Mouse (Mus musculus) gastrocnemius, postnatal 36 days (tissue): ENCODE measurements around the gene Tcl1b4. TPM values are rescaled to one million over a fixed set of nuclear protein-coding genes. Genes with fewer than 3 reads are reported as not detected.
"Not testable (repeated sequence)": the region's sequence is repeated elsewhere in the genome, so short reads cannot be mapped to it uniquely, and the experiment has no call there.

Experiments
- DNase-seq, 2 experiments: peaks; one replicate each; pipeline ENCODE4 v3.0.0; 2022
- intact Hi-C: fragments of 180-260 bp; cut with DNase I; formaldehyde crosslinking; loops from one replicate; pipeline ENCODE4 v1.15.1; 2025
- long read RNA-seq, 2 experiments: library from polyadenylated mRNA; stranded (forward); transcript quantifications; one replicate each; pipeline ENCODE4 v2.0.0; 2021
- total RNA-seq, 2 experiments: library from RNA; stranded (reverse); gene quantifications; 2 replicates each; pipeline ENCODE4 v1.2.3; 2021

Tcl1b4 gene
- total RNA-seq = not detected
- long read RNA-seq, experiment 1 = 0 reads
- long read RNA-seq, experiment 2 = 0 reads

GRCm38 (mm10) chr12:105201657-105202056, at the start of gene Tcl1b4:
Gene Tcl1b4, plus strand, starts transcription at chr12:105201957.
- DNase-seq, intact Hi-C loops: not testable (repeated sequence)

- DNase-seq, intact Hi-C loops: not testable (repeated sequence)
These were observed 46.5 kb upstream of the Tcl1b4 start for GRCm38 (mm10) chr12:105155286-105155685.

GRCm38 (mm10) chr12:105158842-105159241, 42.9 kb upstream of the Tcl1b4 start:
- intact Hi-C loops = no loop called here
- DNase-seq = no peak

GRCm38 (mm10) chr12:105159390-105159789, 42.4 kb upstream of the Tcl1b4 start, which contains the start of gene Tcl1b1:
Gene Tcl1b1, plus strand, starts transcription at chr12:105159690.
- intact Hi-C loops = no loop called here
- no peak for DNase-seq

GRCm38 (mm10) chr12:105166734-105167133, 35.0 kb upstream of the Tcl1b4 start:
- intact Hi-C loops = no loop called here
- no peak for DNase-seq

DNA sequence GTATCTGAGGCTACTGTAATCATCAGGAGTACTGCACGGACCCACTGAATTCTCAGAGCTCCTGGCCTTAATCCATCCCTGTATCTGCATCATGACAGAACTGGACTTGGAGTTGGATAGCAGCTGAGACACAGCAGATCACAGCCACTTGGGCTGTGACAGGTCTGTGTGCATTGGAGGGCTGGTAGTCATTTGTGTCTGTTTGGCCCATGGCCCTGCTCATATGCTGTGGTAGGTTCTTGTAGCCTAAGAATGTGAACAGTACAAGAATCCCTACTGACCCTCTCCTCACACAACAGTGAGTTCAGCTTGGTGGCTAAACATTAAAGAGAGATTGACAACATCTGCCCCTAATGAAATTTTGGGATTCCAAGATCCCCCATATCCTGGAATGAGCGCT, 28.4 kb upstream of the Tcl1b4 start:
- no peak for DNase-seq
- intact Hi-C loops = loop anchor here (10.0 kb wide), 1 partner anchor 119 kb away; no protein-coding TSS in a partner anchor

DNA sequence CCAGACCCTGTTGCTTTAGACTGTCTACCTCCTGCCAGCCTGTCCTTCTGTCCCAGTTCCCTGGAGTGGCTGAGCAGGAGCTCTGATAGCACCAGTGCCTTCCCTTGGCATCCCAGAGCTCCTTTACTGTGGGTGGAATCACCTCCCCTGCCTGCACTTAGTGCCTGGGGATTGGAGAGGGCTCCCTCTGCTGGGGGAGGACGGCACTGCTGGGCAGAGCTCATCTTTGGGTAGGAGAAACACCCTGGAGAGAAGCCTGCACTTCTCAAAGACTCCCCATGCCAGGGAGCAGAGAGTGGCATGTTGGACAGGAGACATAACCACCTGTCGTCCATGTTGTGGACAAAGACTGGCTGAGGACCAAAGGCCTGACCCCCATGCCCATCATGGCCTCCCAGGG, 27.4 kb upstream of the Tcl1b4 start:
- DNase-seq = peak; percentile 26 to 40

GRCm38 (mm10) chr12:105176044-105176443, 25.7 kb upstream of the Tcl1b4 start, which contains the start of gene Tcl1b5:
Gene Tcl1b5, plus strand, starts transcription at chr12:105176344.
- intact Hi-C loops = loop anchor here (10.0 kb wide), 1 partner anchor 121 kb away; no protein-coding TSS in a partner anchor
- DNase-seq = not testable (repeated sequence)

More for the DNA sequence above, 27.4 kb upstream of the Tcl1b4 start:
- intact Hi-C loops = loop anchor here (10.0 kb wide), 1 partner anchor 120 kb away; no protein-coding TSS in a partner anchor

- DNase-seq, intact Hi-C loops: not testable (repeated sequence)
These were observed 20.6 kb upstream of the Tcl1b4 start for GRCm38 (mm10) chr12:105181040-105181644.

DNA sequence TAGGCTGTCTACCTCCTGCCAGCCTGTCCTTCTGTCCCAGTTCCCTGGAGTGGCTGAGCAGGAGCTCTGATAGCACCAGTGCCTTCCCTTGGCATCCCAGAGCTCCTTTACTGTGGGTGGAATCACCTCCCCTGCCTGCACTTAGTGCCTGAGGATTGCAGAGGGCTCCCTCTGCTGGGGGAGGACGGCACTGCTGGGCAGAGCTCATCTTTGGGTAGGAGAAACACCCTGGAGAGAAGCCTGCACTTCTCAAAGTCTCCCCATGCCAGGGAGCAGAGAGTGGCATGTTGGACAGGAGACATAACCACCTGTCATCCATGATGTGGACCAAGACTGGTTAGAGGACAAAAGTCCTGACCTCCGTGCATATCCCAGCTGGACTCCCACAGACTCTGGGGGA, 12.8 kb upstream of the Tcl1b4 start:
- intact Hi-C loops, DNase-seq: not testable (repeated sequence)

GRCm38 (mm10) chr12:105190743-105191142, 11.0 kb upstream of the Tcl1b4 start, which contains the start of gene Tcl1b3:
Gene Tcl1b3, plus strand, starts transcription at chr12:105191043.
- DNase-seq, intact Hi-C loops: not testable (repeated sequence)

GRCm38 (mm10) chr12:105199684-105200497, 1.9 kb upstream of the Tcl1b4 start:
- intact Hi-C loops, DNase-seq: not testable (repeated sequence)

GRCm38 (mm10) chr12:105207071-105207470, 5.3 kb downstream of the Tcl1b4 start:
- DNase-seq = no peak
- intact Hi-C loops = no loop called here

- intact Hi-C loops = no loop called here
- DNase-seq = no peak
These were observed 6.7 kb downstream of the Tcl1b4 start for GRCm38 (mm10) chr12:105208441-105208840.

DNA sequence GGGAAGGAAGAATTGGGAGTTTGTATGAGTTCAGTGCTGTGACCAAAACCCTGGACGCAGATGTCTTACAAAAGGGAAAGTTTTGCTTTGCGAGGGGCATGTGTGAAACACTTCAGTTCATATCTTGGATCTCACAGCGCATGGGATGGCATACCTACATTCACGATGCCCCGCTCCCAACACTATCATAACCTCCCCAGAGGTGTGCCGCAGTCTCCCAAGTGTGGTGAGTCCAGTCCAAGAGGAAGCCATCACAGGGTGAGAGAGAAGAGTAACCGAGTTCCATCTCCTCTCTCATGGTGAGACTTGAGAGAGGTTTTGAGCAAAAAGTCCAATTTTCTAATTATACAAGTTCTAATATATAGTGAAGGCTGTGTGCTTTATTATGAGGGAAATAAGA, 7.5 kb downstream of the Tcl1b4 start:
- intact Hi-C loops = no loop called here
- DNase-seq = no peak

DNA sequence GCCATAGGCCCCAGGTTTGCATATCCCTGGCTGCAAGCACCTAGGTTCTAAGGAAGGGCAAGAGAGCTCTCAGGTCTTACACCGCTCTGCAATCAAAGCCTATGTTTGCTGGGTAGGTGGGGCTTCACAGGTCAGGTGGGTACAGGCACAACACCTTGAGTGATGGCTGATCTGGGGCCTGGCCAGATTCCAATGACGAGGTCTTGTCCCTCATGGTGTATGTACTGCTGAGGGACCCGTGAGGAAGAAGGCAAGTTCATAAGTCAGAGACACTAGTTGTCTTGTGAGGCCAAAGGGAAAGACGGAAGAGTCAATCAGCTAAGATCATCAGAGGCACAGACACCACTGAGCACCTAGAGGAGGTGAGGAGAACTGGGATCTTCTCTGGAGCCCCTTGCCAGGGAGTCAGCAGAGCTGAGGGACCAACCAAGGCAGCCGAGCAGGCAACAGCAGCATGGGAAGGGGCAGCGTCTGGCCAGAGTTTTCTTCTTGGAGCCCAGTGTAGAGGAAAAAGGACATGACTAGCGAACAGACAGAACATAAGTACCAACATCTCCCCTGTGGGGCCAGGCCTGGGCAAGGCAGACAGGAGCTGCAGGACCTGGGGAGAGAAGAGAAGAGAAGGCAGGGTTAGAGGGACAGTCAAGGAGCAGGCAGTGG, 15.5 kb downstream of the Tcl1b4 start:
- intact Hi-C loops = no loop called here
- no peak for DNase-seq

GRCm38 (mm10) chr12:105222601-105223319, 21.0 kb downstream of the Tcl1b4 start, which contains the start of gene Tcl1:
Gene Tcl1, minus strand, starts transcription at chr12:105222793.
- intact Hi-C loops = no loop called here
- no peak for DNase-seq

DNA sequence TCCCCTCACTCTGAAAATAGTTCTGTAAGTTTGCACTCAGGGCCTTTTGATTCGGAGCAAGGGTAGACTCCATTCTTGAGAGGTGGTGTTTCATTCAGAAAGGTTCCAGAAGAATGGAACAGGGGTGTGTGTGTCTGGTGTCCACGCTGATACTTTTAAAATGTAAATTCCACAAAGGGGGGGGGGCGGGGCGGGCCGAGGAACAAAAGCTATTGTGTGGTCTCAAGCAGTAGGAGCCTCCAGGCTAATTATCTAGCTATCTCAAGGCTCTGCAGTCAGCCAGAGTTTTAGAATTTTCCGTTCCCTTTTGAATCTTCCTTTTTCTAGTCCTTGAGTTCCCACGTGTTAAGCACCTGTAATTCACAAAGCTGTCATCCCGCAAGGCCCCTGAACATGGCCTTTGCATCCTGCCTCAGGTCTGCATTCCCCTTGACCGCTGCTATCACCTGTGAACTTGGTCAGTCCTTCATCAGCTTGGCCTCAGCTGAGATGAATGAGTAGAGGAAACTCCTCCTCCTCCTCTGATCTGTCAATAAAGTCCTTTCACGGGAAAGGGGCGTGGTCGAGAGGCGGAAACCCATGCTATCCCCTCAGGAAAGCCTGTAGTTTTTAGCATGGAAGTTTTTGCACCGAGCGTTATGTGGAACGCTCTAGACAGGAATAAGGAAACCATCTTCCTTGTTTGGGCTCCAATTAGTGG, 23.0 kb downstream of the Tcl1b4 start:
- intact Hi-C loops = no loop called here
- no peak for DNase-seq

- intact Hi-C loops = no loop called here
- DNase-seq = no peak
These were observed 32.6 kb downstream of the Tcl1b4 start for GRCm38 (mm10) chr12:105234362-105234761.
